Mouse (Mus musculus) cerebellum, postnatal 36 days (tissue): ENCODE results near the gene Megf9.
A peak's percentile ranks its signal among the peaks of the same experiment; 100 is the strongest.

Experiments used
- DNase-seq, 2 experiments: peaks; one replicate each; pipeline ENCODE4 v3.0.0; 2021 to 2022; ENCODE audit warnings: mixed read lengths in 2 of 2

Gene Megf9

GRCm38 (mm10) chr4:70534891-70535269, at the start of gene Megf9:
TSS of gene Megf9 (minus strand) at chr4:70534995.
- peak; percentile 96 to 98 for DNase-seq

- peak; percentile 35 to 48 for DNase-seq
Observed at GRCm38 (mm10) chr4:70579654-70580053, 44.9 kb upstream of the Megf9 start.

- no peak for DNase-seq
Observed at GRCm38 (mm10) chr4:70578301-70578700, 43.5 kb upstream of the Megf9 start.

GRCm38 (mm10) chr4:70576096-70576495, 41.3 kb upstream of the Megf9 start:
- DNase-seq: no peak

GRCm38 (mm10) chr4:70573926-70574325, 39.1 kb upstream of the Megf9 start:
- DNase-seq: no peak

- DNase-seq: no peak
Observed at GRCm38 (mm10) chr4:70553888-70554287, 19.1 kb upstream of the Megf9 start.

- DNase-seq: no peak
Observed at GRCm38 (mm10) chr4:70553230-70553797, 18.5 kb upstream of the Megf9 start.

- no peak for DNase-seq
Observed at GRCm38 (mm10) chr4:70552120-70552519, 17.3 kb upstream of the Megf9 start.

GRCm38 (mm10) chr4:70547411-70548148, 12.8 kb upstream of the Megf9 start:
- no peak for DNase-seq

- DNase-seq: no peak
Observed at GRCm38 (mm10) chr4:70545869-70546542, 11.2 kb upstream of the Megf9 start.

GRCm38 (mm10) chr4:70544390-70544789, 9.6 kb upstream of the Megf9 start:
- no peak for DNase-seq

GRCm38 (mm10) chr4:70542387-70542786, 7.6 kb upstream of the Megf9 start:
- no peak for DNase-seq

GRCm38 (mm10) chr4:70540743-70541142, 5.9 kb upstream of the Megf9 start:
- no peak for DNase-seq

GRCm38 (mm10) chr4:70536661-70537580, 2.1 kb upstream of the Megf9 start:
- no peak for DNase-seq

GRCm38 (mm10) chr4:70535711-70536311, 1.0 kb upstream of the Megf9 start:
- DNase-seq: peak in 1 of 2 experiments; percentile 12

- no peak for DNase-seq
Observed at GRCm38 (mm10) chr4:70535289-70535688, 494 bp upstream of the Megf9 start.

GRCm38 (mm10) chr4:70534078-70534890, 511 bp downstream of the Megf9 start:
- DNase-seq: peak; percentile 54

- no peak for DNase-seq
Observed at GRCm38 (mm10) chr4:70533056-70533805, 1.6 kb downstream of the Megf9 start.

- DNase-seq: no peak
Observed at GRCm38 (mm10) chr4:70531021-70531420, 3.8 kb downstream of the Megf9 start.

GRCm38 (mm10) chr4:70528622-70529021, 6.2 kb downstream of the Megf9 start:
- DNase-seq: no peak

GRCm38 (mm10) chr4:70523346-70523745, 11.4 kb downstream of the Megf9 start:
- DNase-seq: no peak
